Mouse (Mus musculus): ENCODE measurements around the gene Csde1. TPM values are rescaled to one million over a fixed set of nuclear protein-coding genes. Genes with fewer than 3 reads are reported as not detected.
A peak's percentile ranks its signal among the peaks of the same experiment; 100 is the strongest.

Csde1 gene
- polyA plus RNA-seq, 1 experiment from 2014 or later, result 476 TPM

DNA sequence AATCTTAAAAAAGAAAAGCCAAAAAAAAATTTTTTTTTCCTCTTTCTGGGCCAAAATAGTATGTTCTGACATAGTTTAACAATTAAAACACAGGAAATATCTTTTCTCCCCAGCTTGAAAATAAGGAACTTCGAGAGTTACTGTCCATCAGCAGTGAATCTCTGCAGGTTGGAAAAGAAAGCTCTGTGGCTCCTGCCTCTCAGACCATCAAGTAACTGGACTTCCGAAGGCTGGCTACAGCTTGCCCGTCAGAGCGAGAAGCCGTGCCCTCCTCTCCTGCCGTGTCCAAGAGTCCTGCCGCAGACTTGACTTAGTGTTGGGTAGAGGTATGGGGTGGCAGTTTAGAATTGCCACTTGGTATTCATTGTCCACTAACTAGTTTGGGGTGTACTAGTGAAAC is 18.6 kb upstream of the Csde1 start:
- 95% methylated on average over 7 of the region's 7 CpGs for WGBS
- no peak for ATAC-seq
- peaks cover 10% of the 10 kb centered on the region for H3K4me1 ChIP-seq (replicated peaks)
- no peak overlapping the region for H3K4me3 ChIP-seq (replicated peaks)
- H3K4me2 ChIP-seq (replicated peaks), result no peak overlapping the region
- H3K27me3 ChIP-seq, result no peaks in the 10 kb centered on the region
- H3K36me3 ChIP-seq, result peaks cover 61% of the 10 kb centered on the region
- no peak overlapping the region for H3K27ac ChIP-seq
- H3K9ac ChIP-seq (replicated peaks), result no peak overlapping the region
- H3K9me3 ChIP-seq, result peaks cover 5% of the 10 kb centered on the region; the same call in 1 of the 2 replicates

GRCm38 (mm10) chr3:103017350-103017749 is 2.9 kb upstream of the Csde1 start:
- Histone ChIP-seq H3K9me3 (no peaks in the 10 kb centered on the region), H3K36me3 (no peaks in the 10 kb centered on the region), H3K4me3 (replicated peaks) (no peak overlapping the region), H3K9ac (replicated peaks) (no peak overlapping the region), H3K4me2 (replicated peaks) (no peak overlapping the region), H3K4me1 (replicated peaks) (peaks cover 12% of the 10 kb centered on the region), H3K27ac (no peak overlapping the region), H3K27me3 (no peaks in the 10 kb centered on the region)
- no peak for ATAC-seq
- WGBS, result 77% methylated on average over 2 of the region's 2 CpGs

GRCm38 (mm10) chr3:103019462-103019861 is 764 bp upstream of the Csde1 start:
- no peaks in the 10 kb centered on the region for H3K36me3 ChIP-seq
- no peak overlapping the region for H3K9ac ChIP-seq (replicated peaks)
- peaks cover 24% of the 10 kb centered on the region for H3K4me1 ChIP-seq (replicated peaks)
- H3K27ac ChIP-seq, result peak overlapping the region; percentile 96; the same call in 1 of the 2 replicates
- no peak for ATAC-seq
- peak overlapping the region; percentile 86 for H3K4me3 ChIP-seq (replicated peaks)
- H3K27me3 ChIP-seq, result no peaks in the 10 kb centered on the region
- 90% methylated on average over 2 of the region's 2 CpGs for WGBS
- H3K4me2 ChIP-seq (replicated peaks), result peak overlapping the region; percentile 54
- no peaks in the 10 kb centered on the region for H3K9me3 ChIP-seq

- Histone ChIP-seq H3K9me3 (no peaks in the 10 kb centered on the region), H3K36me3 (no peaks in the 10 kb centered on the region), H3K27ac (peak overlapping the region; percentile 96), H3K9ac (replicated peaks) (peak overlapping the region; percentile 95), H3K4me2 (replicated peaks) (peak overlapping the region; percentile 67), H3K4me3 (replicated peaks) (peak overlapping the region; percentile 86), H3K4me1 (replicated peaks) (peaks cover 24% of the 10 kb centered on the region), H3K27me3 (no peaks in the 10 kb centered on the region)
- WGBS, result under 1% methylated on average over 35 of the region's 37 CpGs
- ATAC-seq, result peak; percentile 96
Measured at GRCm38 (mm10) chr3:103020943-103021638, 865 bp downstream of the Csde1 start.

DNA sequence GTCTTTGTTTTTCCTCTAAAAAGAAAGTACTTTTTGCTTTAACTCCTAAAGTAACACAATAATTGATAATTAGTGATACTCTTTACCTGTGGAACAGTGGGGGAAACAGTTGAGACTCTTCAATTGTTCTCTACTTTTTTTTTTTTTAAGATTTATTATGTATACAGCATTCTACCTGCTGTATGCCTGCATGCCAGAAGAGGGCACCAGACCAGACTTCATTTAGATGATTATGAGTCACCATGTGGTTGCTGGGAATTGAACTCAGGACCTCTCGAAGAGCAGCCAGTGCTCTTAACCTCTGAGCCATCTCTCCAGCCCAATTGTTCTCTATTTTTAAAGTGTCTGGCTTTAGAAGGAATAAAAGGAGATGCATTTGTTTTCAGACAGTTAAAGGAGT is 5.9 kb downstream of the Csde1 start:
- no peak for ATAC-seq
- Histone ChIP-seq H3K4me3 (replicated peaks) (no peak overlapping the region), H3K9me3 (no peaks in the 10 kb centered on the region), H3K27ac (no peak overlapping the region), H3K9ac (replicated peaks) (no peak overlapping the region), H3K36me3 (peaks cover 26% of the 10 kb centered on the region), H3K27me3 (no peaks in the 10 kb centered on the region), H3K4me1 (replicated peaks) (peaks cover 24% of the 10 kb centered on the region), H3K4me2 (replicated peaks) (no peak overlapping the region)
- WGBS, result 97% methylated on average over 1 of the region's 1 CpGs

GRCm38 (mm10) chr3:103040285-103040684 is 20.1 kb downstream of the Csde1 start:
- H3K4me1 ChIP-seq (replicated peaks), result no peaks in the 10 kb centered on the region
- H3K27me3 ChIP-seq, result no peaks in the 10 kb centered on the region
- no peaks in the 10 kb centered on the region for H3K9me3 ChIP-seq
- no peak overlapping the region for H3K4me3 ChIP-seq (replicated peaks)
- no peak overlapping the region for H3K9ac ChIP-seq (replicated peaks)
- 94% methylated on average over 6 of the region's 6 CpGs for WGBS
- peaks cover 57% of the 10 kb centered on the region for H3K36me3 ChIP-seq
- no peak overlapping the region for H3K27ac ChIP-seq
- ATAC-seq, result no peak
- no peak overlapping the region for H3K4me2 ChIP-seq (replicated peaks)

DNA sequence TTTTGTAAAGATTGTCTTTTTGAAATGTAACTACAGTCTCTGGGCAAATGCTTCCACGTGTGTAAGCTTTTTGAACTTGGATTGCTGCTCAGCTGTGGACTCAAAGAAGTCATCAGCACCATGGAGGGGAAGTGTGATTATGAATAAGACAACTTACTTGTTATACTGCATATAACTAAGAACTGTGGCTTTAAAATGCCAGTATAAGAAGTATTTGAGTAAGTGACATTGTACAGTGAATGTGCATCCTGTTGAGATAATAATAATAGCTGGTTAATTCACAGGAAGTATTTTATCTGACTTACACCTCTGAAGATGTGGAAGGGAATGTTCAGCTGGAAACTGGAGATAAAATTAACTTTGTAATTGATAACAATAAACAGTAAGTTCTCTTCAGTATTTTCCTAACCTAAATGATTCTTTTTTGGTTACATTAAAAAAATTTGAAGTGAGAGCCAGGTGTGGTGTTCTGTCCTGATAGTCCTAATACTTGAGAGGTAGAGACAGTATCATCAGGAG is 20.7 kb downstream of the Csde1 start:
- H3K36me3 ChIP-seq, result peaks cover 61% of the 10 kb centered on the region
- no peak overlapping the region for H3K27ac ChIP-seq
- no peak overlapping the region for H3K4me2 ChIP-seq (replicated peaks)
- no peak overlapping the region for H3K4me3 ChIP-seq (replicated peaks)
- H3K9me3 ChIP-seq, result no peaks in the 10 kb centered on the region
- WGBS, result 86% methylated on average over 1 of the region's 1 CpGs
- no peaks in the 10 kb centered on the region for H3K4me1 ChIP-seq (replicated peaks)
- no peaks in the 10 kb centered on the region for H3K27me3 ChIP-seq
- no peak for ATAC-seq
- H3K9ac ChIP-seq (replicated peaks), result no peak overlapping the region

DNA sequence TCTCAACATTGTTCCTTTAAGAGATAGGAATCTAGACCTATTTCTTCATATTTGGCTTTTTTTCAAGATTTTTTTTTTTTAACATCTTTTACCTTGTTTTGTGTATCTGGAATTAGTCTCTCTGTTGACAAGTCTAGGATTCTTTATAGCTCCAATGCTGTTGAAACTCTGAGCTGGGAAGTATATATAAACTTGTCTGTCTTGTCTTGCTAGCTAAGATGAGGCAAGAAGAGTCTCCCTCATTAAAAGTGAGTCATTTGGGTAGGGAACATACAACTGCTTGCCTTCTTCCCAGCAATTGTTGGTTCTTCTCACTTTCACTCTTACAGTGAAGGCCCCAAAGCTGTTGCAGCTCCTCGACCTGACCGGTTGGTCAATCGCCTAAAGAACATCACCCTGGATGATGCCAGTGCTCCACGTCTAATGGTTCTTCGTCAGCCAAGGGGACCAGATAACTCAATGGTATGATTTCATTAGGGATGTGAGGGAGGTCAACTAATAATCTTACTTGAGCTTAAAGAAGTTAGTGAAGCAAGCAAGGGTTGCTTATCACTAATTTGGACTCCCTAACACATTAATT is 35.9 kb downstream of the Csde1 start:
- H3K4me3 ChIP-seq (replicated peaks), result no peak overlapping the region
- H3K27me3 ChIP-seq, result no peaks in the 10 kb centered on the region
- H3K4me1 ChIP-seq (replicated peaks), result peaks cover 12% of the 10 kb centered on the region
- H3K27ac ChIP-seq, result no peak overlapping the region
- peaks cover 60% of the 10 kb centered on the region for H3K36me3 ChIP-seq
- ATAC-seq, result no peak
- no peak overlapping the region for H3K4me2 ChIP-seq (replicated peaks)
- WGBS, result 87% methylated on average over 5 of the region's 5 CpGs
- no peaks in the 10 kb centered on the region for H3K9me3 ChIP-seq
- H3K9ac ChIP-seq (replicated peaks), result no peak overlapping the region

DNA sequence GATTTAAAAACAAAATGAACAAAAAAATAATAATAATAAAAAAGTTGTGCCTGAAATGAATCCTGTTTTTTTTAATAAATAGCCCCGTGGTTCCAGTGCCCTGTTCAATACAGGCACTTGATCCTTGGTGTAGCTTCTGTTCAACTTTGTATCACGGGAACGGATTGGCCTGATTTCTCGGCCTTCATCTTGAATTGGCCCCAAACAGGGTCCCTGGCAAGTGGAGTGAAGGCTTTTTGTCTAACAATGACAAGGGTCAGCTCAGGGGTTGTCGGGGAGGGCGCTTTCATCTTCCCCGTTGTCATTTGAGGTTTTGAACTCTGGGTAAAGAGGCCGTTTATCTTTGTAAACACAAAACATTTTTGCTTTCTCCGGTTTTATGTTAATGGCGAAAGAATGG is 37.5 kb downstream of the Csde1 start:
- 1% methylated on average over 10 of the region's 10 CpGs for WGBS
- Histone ChIP-seq H3K27me3 (no peaks in the 10 kb centered on the region), H3K9me3 (no peaks in the 10 kb centered on the region), H3K4me3 (replicated peaks) (peak overlapping the region; percentile 66), H3K4me2 (replicated peaks) (peak overlapping the region; percentile 66), H3K27ac (peak overlapping the region; percentile 91), H3K4me1 (replicated peaks) (peaks cover 12% of the 10 kb centered on the region), H3K36me3 (peaks cover 61% of the 10 kb centered on the region), H3K9ac (replicated peaks) (peak overlapping the region; percentile 82)
- peak; percentile 74 for ATAC-seq

- peak within 1 kb of the TSS; percentile 82 for H3K9ac ChIP-seq (replicated peaks)
- WGBS, result 3% methylated on average over 46 of the region's 46 CpGs
- H3K27ac ChIP-seq, result peak within 1 kb of the TSS; percentile 91
- H3K4me2 ChIP-seq (replicated peaks), result peak within 1 kb of the TSS; percentile 66
- H3K4me1 ChIP-seq (replicated peaks), result peaks cover 12% of the 10 kb centered on the region
- peak; percentile 98 for ATAC-seq
- H3K36me3 ChIP-seq, result peaks cover 64% of the 10 kb centered on the region
- H3K4me3 ChIP-seq (replicated peaks), result peak within 1 kb of the TSS; percentile 66
- H3K27me3 ChIP-seq, result no peaks in the 10 kb centered on the region
- no peaks in the 10 kb centered on the region for H3K9me3 ChIP-seq
Measured at GRCm38 (mm10) chr3:103058207-103059157, 38.3 kb downstream of the Csde1 start, which contains the start of gene Nras. Nras (plus strand) TSS chr3:103058285.

DNA sequence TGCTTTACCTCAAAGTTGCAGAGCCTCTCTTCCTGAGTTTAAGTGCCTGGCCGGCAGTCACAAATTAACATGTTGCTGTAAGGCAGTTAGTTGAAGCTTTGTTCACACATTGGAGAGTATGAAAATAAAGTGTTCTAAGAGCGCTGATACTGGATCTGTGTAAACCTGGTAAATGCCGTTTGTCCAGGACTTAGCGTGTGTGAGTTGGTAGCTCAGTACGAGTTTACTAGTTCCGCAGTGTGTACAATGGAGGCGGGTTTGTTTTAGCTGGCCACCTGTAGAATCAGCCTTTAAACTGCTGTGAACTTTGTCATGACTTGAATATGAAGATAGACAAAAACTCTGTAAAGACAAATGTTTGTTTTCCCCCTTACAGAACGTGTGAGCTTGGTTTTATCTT is 46.7 kb downstream of the Csde1 start:
- Histone ChIP-seq H3K4me1 (replicated peaks) (no peaks in the 10 kb centered on the region), H3K27me3 (no peaks in the 10 kb centered on the region), H3K36me3 (peaks cover 68% of the 10 kb centered on the region), H3K4me3 (replicated peaks) (no peak overlapping the region), H3K9me3 (no peaks in the 10 kb centered on the region), H3K27ac (no peak overlapping the region), H3K9ac (replicated peaks) (no peak overlapping the region), H3K4me2 (replicated peaks) (no peak overlapping the region)
- WGBS, result 93% methylated on average over 8 of the region's 8 CpGs
- no peak for ATAC-seq

DNA sequence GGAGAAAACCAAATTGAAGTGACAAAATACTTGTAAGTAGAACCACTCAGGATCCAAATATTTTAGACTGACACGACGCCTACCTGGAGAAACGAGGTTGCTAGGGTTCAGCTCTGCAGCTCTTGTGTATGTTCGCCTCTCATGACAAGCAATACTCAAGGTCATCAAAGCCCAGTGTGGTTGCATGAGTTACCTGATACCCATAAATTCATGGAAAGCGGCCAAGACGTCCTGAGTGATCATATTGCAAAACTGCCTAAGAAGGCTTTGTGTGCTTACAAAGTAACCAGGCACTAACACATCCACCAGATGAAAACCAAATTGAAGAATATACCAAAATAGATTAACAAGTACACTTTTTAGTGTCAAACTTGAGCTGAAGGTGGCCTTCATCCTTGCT is 48.7 kb downstream of the Csde1 start:
- Histone ChIP-seq H3K9ac (replicated peaks) (no peak overlapping the region), H3K9me3 (no peaks in the 10 kb centered on the region), H3K36me3 (peaks cover 48% of the 10 kb centered on the region), H3K4me1 (replicated peaks) (no peaks in the 10 kb centered on the region), H3K4me2 (replicated peaks) (no peak overlapping the region), H3K27me3 (no peaks in the 10 kb centered on the region), H3K27ac (no peak overlapping the region), H3K4me3 (replicated peaks) (no peak overlapping the region)
- ATAC-seq, result no peak
- 96% methylated on average over 6 of the region's 6 CpGs for WGBS
